Comparison of ENCODE assay signal across 17 mouse cellular contexts in the genomic region with DNA sequence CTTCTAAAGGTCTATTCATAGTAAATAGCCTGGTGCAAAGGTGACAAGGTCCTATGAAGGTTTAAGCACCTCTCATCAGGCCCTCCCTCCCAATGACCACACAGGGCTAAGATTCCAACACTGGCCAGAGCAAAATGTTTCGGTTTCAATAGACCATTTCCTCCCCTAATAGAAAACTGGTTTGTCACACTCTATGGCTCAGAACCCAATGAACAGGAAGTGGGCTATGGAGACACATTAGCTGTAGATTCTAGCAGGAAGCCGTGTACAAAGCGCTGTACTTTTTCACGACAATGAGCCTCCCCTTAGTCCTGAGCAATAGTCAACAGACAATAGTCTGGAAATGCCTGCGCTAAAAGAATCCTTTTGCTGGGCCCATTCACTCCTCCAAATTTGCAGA.
A peak's percentile ranks its signal among the peaks of the same experiment; 100 is the strongest.
DNase-seq lines count a peak whose midpoint lies in the region; ATAC-seq and TF ChIP-seq lines count a peak whose summit lies in the region.
"Had no signal": no experiment of that assay in that cellular context is flagged by ENCODE, and none has a peak within 500 bp of the region (broad histone marks: within the 10 kb centered on the region; RNA-seq: fewer than 3 reads in every experiment).

No protein-coding gene starts in this region.

- 49% methylated on average over 5 of the region's 5 CpGs for WGBS in liver, embryonic 12.5 days (ENCODE audit: insufficient replicate concordance)

- peak; percentile 9; the same call in 1 of the 2 replicates for TF ChIP-seq EP300 in ES-Bruce4 (IDR thresholded peaks at IDR 0.05; ENCODE audit: insufficient read depth, low read depth, low read length)

- peak; percentile 81 for DNase-seq in heart, adult 11 months
- no peak for DNase-seq in heart, postnatal 4 days
- DNase-seq in natural killer cell, adult 2 months (ENCODE audit: low spot score in 2 of 2), result peak; percentile 24 to 53
- no peak for DNase-seq in adrenal gland, postnatal 25 days
- no peak for DNase-seq in embryo, embryonic 11 days
- DNase-seq: cerebellum, adult 9-10 months; midbrain, embryonic 14.5 days had no signal

- peak overlapping the region; percentile 97 for H3K27ac ChIP-seq in ES-Bruce4 (ENCODE audit: insufficient read depth, low read length)
- H3K27ac ChIP-seq in liver, embryonic 12.5 days, result no peak overlapping the region
- H3K27ac ChIP-seq: forebrain, embryonic 13.5 days; heart, embryonic 13.5 days; hindbrain, embryonic 10.5 days; lung, embryonic 15.5 days; macrophage had no signal

- no peak for TF ChIP-seq POLR2A in ES-Bruce4 (IDR thresholded peaks at IDR 0.05; ENCODE audit: insufficient read depth, low read length)

- H3K27me3 ChIP-seq in ES-Bruce4 (ENCODE audit: control insufficient read depth, insufficient read depth, low read length, poor library complexity, severe bottlenecking), result no peaks in the 10 kb centered on the region
- H3K27me3 ChIP-seq in liver, embryonic 12.5 days (replicated peaks), result no peaks in the 10 kb centered on the region
- H3K27me3 ChIP-seq: forebrain, embryonic 13.5 days; heart, embryonic 13.5 days; lung, embryonic 15.5 days had no signal

- H3K36me3 ChIP-seq in ES-Bruce4 (ENCODE audit: control insufficient read depth, insufficient read depth, low read length, poor library complexity, severe bottlenecking), result no peaks in the 10 kb centered on the region
- no peaks in the 10 kb centered on the region for H3K36me3 ChIP-seq in liver, embryonic 12.5 days
- H3K36me3 ChIP-seq: heart, embryonic 13.5 days; hindbrain, embryonic 10.5 days; limb, embryonic 10.5 days; lung, embryonic 15.5 days had no signal

- H3K4me2 ChIP-seq in liver, embryonic 12.5 days, result no peak overlapping the region
- H3K4me2 ChIP-seq: forebrain, embryonic 13.5 days; heart, embryonic 13.5 days; liver, embryonic 11.5 days; lung, embryonic 15.5 days had no signal

- H3K4me1 ChIP-seq in ES-Bruce4 (ENCODE audit: control insufficient read depth, insufficient read depth, low read length), result peaks cover 4% of the 10 kb centered on the region
- H3K4me1 ChIP-seq in liver, embryonic 12.5 days, result no peaks in the 10 kb centered on the region
- H3K4me1 ChIP-seq: forebrain, embryonic 13.5 days; heart, embryonic 13.5 days had no signal

- ATAC-seq in granulocyte monocyte progenitor cell, adult 5-6 weeks (replicated peaks; ENCODE audit: poor library complexity, severe bottlenecking), result peak; percentile 84
- ATAC-seq in liver, embryonic 12.5 days, result no peak
- ATAC-seq: forebrain, embryonic 13.5 days had no signal

- no peak overlapping the region for H3K9ac ChIP-seq in ES-Bruce4 (ENCODE audit: low read depth, poor library complexity, severe bottlenecking)
- H3K9ac ChIP-seq in liver, embryonic 12.5 days, result no peak overlapping the region
- H3K9ac ChIP-seq: forebrain, embryonic 13.5 days; heart, embryonic 13.5 days; lung, embryonic 15.5 days had no signal

- H3K9me3 ChIP-seq in ES-Bruce4 (replicated peaks; ENCODE audit: control insufficient read depth, insufficient read depth, low read length, poor library complexity, severe bottlenecking), result no peaks in the 10 kb centered on the region
- H3K9me3 ChIP-seq in liver, embryonic 12.5 days (replicated peaks), result no peaks in the 10 kb centered on the region
- H3K9me3 ChIP-seq: forebrain, embryonic 13.5 days; heart, embryonic 13.5 days; hindbrain, embryonic 10.5 days; limb, embryonic 10.5 days; lung, embryonic 15.5 days had no signal

- no peak for TF ChIP-seq CTCF in ES-Bruce4 (IDR thresholded peaks at IDR 0.05; ENCODE audit: low read depth, low read length)

- H3K4me3 ChIP-seq in ES-Bruce4 (ENCODE audit: low read depth, low read length), result no peak overlapping the region
- H3K4me3 ChIP-seq in liver, embryonic 12.5 days, result no peak overlapping the region
- H3K4me3 ChIP-seq: forebrain, embryonic 13.5 days; heart, embryonic 13.5 days; hindbrain, embryonic 10.5 days; limb, embryonic 10.5 days; lung, embryonic 15.5 days had no signal

Comparison
In these comparisons a context has a peak if more than half of its experiments do, and no peak if none do; other contexts are left out.
1. DNase-seq: peak in heart, adult 11 months (single experiment) and natural killer cell, adult 2 months (2 of 2); none in heart, postnatal 4 days (single experiment), adrenal gland, postnatal 25 days (single experiment) and embryo, embryonic 11 days (single experiment).